Mouse (Mus musculus) midbrain, embryonic 10.5 days (tissue): ENCODE results near the gene Cdk17. TPM values are rescaled to one million over a fixed set of nuclear protein-coding genes. Genes with fewer than 3 reads are reported as not detected.
A peak's percentile ranks its signal among the peaks of the same experiment; 100 is the strongest.

Experiments
- DNase-seq: peaks from one replicate; pipeline ENCODE4 v3.0.0-alpha.2; 2017; ENCODE audit warnings: low spot score
- H3K27ac ChIP-seq: fragments of 300-500 bp; sonication (generic); replicated peaks from 2 replicates; pipeline ENCODE4 v1.5.1; 2016; ENCODE audit warnings: mild to moderate bottlenecking
- H3K27me3 ChIP-seq: fragments of 300-500 bp; sonication (generic); 2 replicates; pipeline ENCODE4 v1.6.1; 2016; ENCODE audit warnings: low read depth, mild to moderate bottlenecking; ENCODE audit not compliant: poor library complexity, severe bottlenecking
- H3K36me3 ChIP-seq: fragments of 300-500 bp; sonication (generic); 2 replicates; pipeline ENCODE4 v1.6.1; 2016; ENCODE audit warnings: mild to moderate bottlenecking, moderate library complexity
- H3K4me1 ChIP-seq: fragments of 300-500 bp; sonication (generic); 2 replicates; pipeline ENCODE4 v1.6.1; 2016
- H3K4me3 ChIP-seq: fragments of 300-500 bp; sonication (generic); 2 replicates; pipeline ENCODE4 v1.5.1; 2016; ENCODE audit warnings: mild to moderate bottlenecking, moderate library complexity
- H3K9me3 ChIP-seq: fragments of 300-500 bp; sonication (generic); replicated peaks from 2 replicates; pipeline ENCODE4 v1.6.1; 2016; ENCODE audit warnings: mild to moderate bottlenecking
- WGBS: fragments of 180-500 bp; shearing (Covaris S2); methylation state at CpG from one replicate; pipeline ENCODE4 v1.1.7; 2016; 5-methylcytosine and 5-hydroxymethylcytosine counted together
- polyA plus RNA-seq: library from polyadenylated mRNA; unstranded; fragments of >200 nt; fragmentation: Nextera tagmentation; extraction: Ambion mirVana; gene quantifications from 2 replicates; pipeline ENCODE4 v1.2.1, GENCODE M21; 2016

Cdk17 gene
- polyA plus RNA-seq, 1 experiment from 2014 or later: 20.1 TPM

- DNase-seq: no peak
- WGBS: 75% methylated on average over 8 of the region's 8 CpGs
- Histone ChIP-seq H3K27ac (no peak overlapping the region), H3K4me3 (no peak overlapping the region), H3K9me3 (no peaks in the 10 kb centered on the region), H3K4me1 (peaks cover 40% of the 10 kb centered on the region), H3K27me3 (no peaks in the 10 kb centered on the region; the same call in 1 of the 2 replicates), H3K36me3 (0 out of 2 replicates have a peak, but pooled peaks cover 3% of the 10 kb centered on the region)
Measured at GRCm38 (mm10) chr10:93278361-93278760, 117.7 kb downstream of the Cdk17 start.

GRCm38 (mm10) chr10:93279062-93279461 lies 118.4 kb downstream of the Cdk17 start:
- no peaks in the 10 kb centered on the region; the same call in 1 of the 2 replicates for H3K27me3 ChIP-seq
- H3K27ac ChIP-seq: no peak overlapping the region
- DNase-seq: no peak
- H3K4me1 ChIP-seq: peaks cover 38% of the 10 kb centered on the region
- H3K9me3 ChIP-seq: no peaks in the 10 kb centered on the region
- 88% methylated on average over 9 of the region's 9 CpGs for WGBS
- H3K36me3 ChIP-seq: 0 out of 2 replicates have a peak, but pooled peaks cover 7% of the 10 kb centered on the region
- no peak overlapping the region for H3K4me3 ChIP-seq

- Histone ChIP-seq H3K36me3 (0 out of 2 replicates have a peak, but pooled peaks cover 11% of the 10 kb centered on the region), H3K4me1 (peaks cover 31% of the 10 kb centered on the region), H3K27me3 (no peaks in the 10 kb centered on the region; the same call in 1 of the 2 replicates), H3K4me3 (no peak overlapping the region), H3K27ac (no peak overlapping the region), H3K9me3 (no peaks in the 10 kb centered on the region)
- no peak for DNase-seq
- WGBS: 91% methylated on average over 12 of the region's 12 CpGs
Measured at GRCm38 (mm10) chr10:93280586-93280985, 119.9 kb downstream of the Cdk17 start.

GRCm38 (mm10) chr10:93281092-93281491 lies 120.4 kb downstream of the Cdk17 start:
- Histone ChIP-seq H3K27ac (no peak overlapping the region), H3K36me3 (0 out of 2 replicates have a peak, but pooled peaks cover 11% of the 10 kb centered on the region), H3K27me3 (no peaks in the 10 kb centered on the region; the same call in 1 of the 2 replicates), H3K4me1 (peaks cover 26% of the 10 kb centered on the region), H3K4me3 (no peak overlapping the region), H3K9me3 (no peaks in the 10 kb centered on the region)
- DNase-seq: no peak
- WGBS: 82% methylated on average over 7 of the region's 7 CpGs

GRCm38 (mm10) chr10:93282526-93282964 lies 121.9 kb downstream of the Cdk17 start:
- no peaks in the 10 kb centered on the region for H3K9me3 ChIP-seq
- DNase-seq: no peak
- H3K36me3 ChIP-seq: 0 out of 2 replicates have a peak, but pooled peaks cover 11% of the 10 kb centered on the region
- H3K27me3 ChIP-seq: no peaks in the 10 kb centered on the region
- peaks cover 13% of the 10 kb centered on the region for H3K4me1 ChIP-seq
- 59% methylated on average over 12 of the region's 12 CpGs for WGBS
- H3K4me3 ChIP-seq: no peak overlapping the region
- H3K27ac ChIP-seq: 0 out of 2 replicates have a peak overlapping the region, but pooled peaks have one; percentile 23

- peaks cover 8% of the 10 kb centered on the region for H3K4me1 ChIP-seq
- 75% methylated on average over 4 of the region's 4 CpGs for WGBS
- 0 out of 2 replicates have a peak, but pooled peaks cover 11% of the 10 kb centered on the region for H3K36me3 ChIP-seq
- no peaks in the 10 kb centered on the region for H3K27me3 ChIP-seq
- no peak overlapping the region for H3K27ac ChIP-seq
- H3K9me3 ChIP-seq: no peaks in the 10 kb centered on the region
- DNase-seq: no peak
- no peak overlapping the region for H3K4me3 ChIP-seq
Measured at GRCm38 (mm10) chr10:93283258-93283657, 122.6 kb downstream of the Cdk17 start.

- Histone ChIP-seq H3K27ac (no peak overlapping the region), H3K9me3 (no peaks in the 10 kb centered on the region), H3K4me1 (peaks cover 8% of the 10 kb centered on the region), H3K4me3 (no peak overlapping the region), H3K36me3 (0 out of 2 replicates have a peak, but pooled peaks cover 11% of the 10 kb centered on the region), H3K27me3 (no peaks in the 10 kb centered on the region)
- no peak for DNase-seq
- 85% methylated on average over 5 of the region's 5 CpGs for WGBS
Measured at GRCm38 (mm10) chr10:93285489-93285888, 124.8 kb downstream of the Cdk17 start.

GRCm38 (mm10) chr10:93287551-93288145 lies 127.0 kb downstream of the Cdk17 start:
- DNase-seq: no peak
- H3K4me1 ChIP-seq: peaks cover 6% of the 10 kb centered on the region
- no peak overlapping the region for H3K27ac ChIP-seq
- no peak overlapping the region for H3K4me3 ChIP-seq
- WGBS: 92% methylated on average over 8 of the region's 8 CpGs
- H3K27me3 ChIP-seq: no peaks in the 10 kb centered on the region
- 0 out of 2 replicates have a peak, but pooled peaks cover 11% of the 10 kb centered on the region for H3K36me3 ChIP-seq
- no peaks in the 10 kb centered on the region for H3K9me3 ChIP-seq

- Histone ChIP-seq H3K4me3 (no peak overlapping the region), H3K4me1 (peaks cover 4% of the 10 kb centered on the region; the same call in 1 of the 2 replicates), H3K9me3 (no peaks in the 10 kb centered on the region), H3K36me3 (0 out of 2 replicates have a peak, but pooled peaks cover 8% of the 10 kb centered on the region), H3K27ac (no peak overlapping the region), H3K27me3 (no peaks in the 10 kb centered on the region)
- 94% methylated on average over 4 of the region's 4 CpGs for WGBS
- DNase-seq: no peak
Measured at GRCm38 (mm10) chr10:93288336-93288735, 127.7 kb downstream of the Cdk17 start.

GRCm38 (mm10) chr10:93289404-93289803 lies 128.7 kb downstream of the Cdk17 start:
- WGBS: 79% methylated on average over 6 of the region's 6 CpGs
- H3K4me1 ChIP-seq: peaks cover 6% of the 10 kb centered on the region
- H3K9me3 ChIP-seq: no peaks in the 10 kb centered on the region
- H3K4me3 ChIP-seq: no peak overlapping the region
- no peaks in the 10 kb centered on the region for H3K27me3 ChIP-seq
- 0 out of 2 replicates have a peak, but pooled peaks cover 3% of the 10 kb centered on the region for H3K36me3 ChIP-seq
- no peak for DNase-seq
- H3K27ac ChIP-seq: no peak overlapping the region

GRCm38 (mm10) chr10:93291352-93291751 lies 130.7 kb downstream of the Cdk17 start:
- no peak overlapping the region for H3K4me3 ChIP-seq
- 38% methylated on average over 7 of the region's 7 CpGs for WGBS
- H3K9me3 ChIP-seq: no peaks in the 10 kb centered on the region
- peak; percentile 75 for DNase-seq
- H3K27me3 ChIP-seq: no peaks in the 10 kb centered on the region
- no peak overlapping the region for H3K27ac ChIP-seq
- no peaks in the 10 kb centered on the region for H3K36me3 ChIP-seq
- H3K4me1 ChIP-seq: peaks cover 11% of the 10 kb centered on the region

- peak; percentile 79 for DNase-seq
- Histone ChIP-seq H3K4me1 (peaks cover 11% of the 10 kb centered on the region), H3K27ac (no peak overlapping the region), H3K27me3 (no peaks in the 10 kb centered on the region), H3K4me3 (no peak overlapping the region), H3K36me3 (no peaks in the 10 kb centered on the region), H3K9me3 (no peaks in the 10 kb centered on the region)
- WGBS: 7% methylated on average over 6 of the region's 6 CpGs
Measured at GRCm38 (mm10) chr10:93291843-93292242, 131.2 kb downstream of the Cdk17 start.

GRCm38 (mm10) chr10:93293621-93294020 lies 132.9 kb downstream of the Cdk17 start:
- Histone ChIP-seq H3K27ac (no peak overlapping the region), H3K9me3 (no peaks in the 10 kb centered on the region), H3K27me3 (no peaks in the 10 kb centered on the region), H3K36me3 (no peaks in the 10 kb centered on the region), H3K4me3 (no peak overlapping the region), H3K4me1 (peaks cover 18% of the 10 kb centered on the region)
- DNase-seq: no peak
- WGBS: 81% methylated on average over 7 of the region's 7 CpGs
